Mouse (Mus musculus) neural tube, embryonic 10.5 days (tissue): ENCODE results near the gene Prss22.
"Not testable (repeated sequence)": the region's sequence is repeated elsewhere in the genome, so short reads cannot be mapped to it uniquely, and the experiment has no call there.

Source experiments
- DNase-seq: peaks from one replicate; pipeline ENCODE4 v3.0.0-alpha.2; 2017; ENCODE audit warnings: low spot score; ENCODE audit errors: extremely low spot score

Gene Prss22

DNA sequence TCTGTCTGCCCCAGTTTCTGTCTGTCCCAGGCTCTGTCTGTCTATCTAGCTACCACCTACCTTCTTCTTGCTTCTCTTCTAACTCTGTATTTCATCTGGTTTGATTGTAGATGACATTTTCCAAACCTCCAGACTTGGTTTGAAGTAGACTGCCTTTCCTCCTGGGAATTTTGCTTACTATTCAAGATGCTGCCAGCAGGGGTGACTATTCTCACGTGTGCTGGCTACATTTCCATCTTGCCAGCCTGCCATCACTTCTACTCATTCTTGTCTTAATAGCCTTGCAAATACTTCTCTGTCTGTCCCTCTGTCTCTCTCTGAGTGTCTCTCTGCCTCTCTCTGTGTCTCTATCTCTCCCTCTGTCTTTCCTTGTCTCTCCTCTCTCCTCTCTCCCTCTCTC lies 2.5 kb downstream of the Prss22 start:
- no peak for DNase-seq

- no peak for DNase-seq
Measured at GRCm38 (mm10) chr17:23994667-23995066, 3.2 kb downstream of the Prss22 start.

GRCm38 (mm10) chr17:23993559-23994428 lies 4.1 kb downstream of the Prss22 start:
- DNase-seq: peak; percentile 96

DNA sequence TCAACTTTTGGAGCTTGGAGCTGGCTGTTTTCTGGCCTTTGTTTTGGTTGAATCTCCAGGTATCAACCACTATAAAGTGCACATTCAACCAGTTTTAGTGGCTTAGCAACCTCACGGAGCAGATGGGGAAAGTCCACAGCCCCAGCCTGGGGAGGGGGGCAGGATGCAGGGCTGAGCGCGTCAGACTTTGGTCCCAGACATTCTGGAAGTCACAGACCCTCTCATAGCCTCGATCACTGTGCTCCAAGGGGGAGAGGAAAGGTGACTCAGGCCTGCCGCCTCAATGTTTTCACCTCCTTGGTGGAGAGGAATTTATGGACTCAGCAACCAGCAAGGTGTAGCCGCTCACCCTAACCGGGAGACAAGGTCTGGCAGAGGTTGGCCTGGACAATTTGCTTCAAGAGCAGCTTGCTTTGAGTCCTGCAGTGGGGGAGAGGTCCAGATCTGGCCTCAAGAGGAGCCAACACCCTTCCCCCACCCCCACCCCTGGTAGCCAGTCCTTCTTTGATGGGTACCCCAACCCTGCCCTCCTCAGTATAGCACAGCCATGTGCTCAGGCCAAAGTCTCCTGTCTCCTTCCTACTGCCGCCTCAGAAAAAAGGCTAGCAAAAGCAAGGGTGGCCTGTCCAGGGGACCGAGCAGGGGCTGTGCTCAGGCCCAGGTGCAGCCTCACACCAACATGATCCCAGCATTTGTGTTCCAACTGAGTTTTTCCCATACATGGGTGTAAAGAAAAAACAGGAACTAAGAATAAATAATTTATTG lies 4.9 kb downstream of the Prss22 start:
- no peak for DNase-seq

- no peak for DNase-seq
Measured at GRCm38 (mm10) chr17:23989802-23990201, 8.1 kb downstream of the Prss22 start.

GRCm38 (mm10) chr17:23984989-23985388 lies 12.9 kb downstream of the Prss22 start:
- no peak for DNase-seq

DNA sequence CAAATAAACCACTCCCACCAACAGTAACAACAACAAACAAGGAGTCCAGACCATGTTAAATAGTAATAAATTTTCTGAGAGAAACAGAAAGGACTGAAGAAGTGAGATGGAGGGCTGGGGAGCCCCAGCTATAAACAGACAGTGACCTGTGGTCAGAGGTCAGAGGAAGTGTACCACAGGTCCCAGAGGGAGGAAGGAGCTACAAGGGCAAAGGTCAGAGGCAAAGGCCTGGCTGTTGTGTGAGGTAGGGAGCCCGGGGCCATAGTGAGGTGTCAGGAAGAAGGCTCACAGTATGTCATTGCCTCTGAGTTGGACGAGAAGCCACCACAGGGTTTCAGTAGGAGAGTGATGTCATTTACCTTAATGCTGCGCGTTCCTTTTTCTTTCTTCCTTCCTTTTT lies 15.0 kb downstream of the Prss22 start:
- no peak for DNase-seq

GRCm38 (mm10) chr17:23980297-23980909 lies 17.5 kb downstream of the Prss22 start, which contains the start of gene Prss30:
Gene Prss30, minus strand, starts transcription at chr17:23980566.
- no peak for DNase-seq

DNA sequence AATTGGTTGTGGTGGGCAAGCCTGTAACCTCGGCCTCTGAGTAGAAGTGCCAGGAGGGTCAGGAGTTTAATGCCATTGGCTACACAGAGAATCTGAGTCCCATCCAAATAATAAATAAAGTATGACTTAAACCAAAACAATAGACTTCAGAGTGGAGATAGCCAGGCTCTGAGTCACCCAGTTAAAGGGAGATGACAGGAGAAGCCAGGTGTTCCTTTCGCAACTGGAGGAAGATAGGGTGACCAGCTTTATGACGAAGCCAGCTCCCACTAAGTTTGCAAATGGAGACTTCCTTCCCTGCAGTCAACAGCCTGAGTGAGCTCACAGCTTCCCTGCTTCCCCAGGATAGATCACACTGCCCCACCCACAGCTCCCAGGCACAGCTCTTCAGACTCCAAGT lies 18.4 kb downstream of the Prss22 start:
- DNase-seq: no peak

DNA sequence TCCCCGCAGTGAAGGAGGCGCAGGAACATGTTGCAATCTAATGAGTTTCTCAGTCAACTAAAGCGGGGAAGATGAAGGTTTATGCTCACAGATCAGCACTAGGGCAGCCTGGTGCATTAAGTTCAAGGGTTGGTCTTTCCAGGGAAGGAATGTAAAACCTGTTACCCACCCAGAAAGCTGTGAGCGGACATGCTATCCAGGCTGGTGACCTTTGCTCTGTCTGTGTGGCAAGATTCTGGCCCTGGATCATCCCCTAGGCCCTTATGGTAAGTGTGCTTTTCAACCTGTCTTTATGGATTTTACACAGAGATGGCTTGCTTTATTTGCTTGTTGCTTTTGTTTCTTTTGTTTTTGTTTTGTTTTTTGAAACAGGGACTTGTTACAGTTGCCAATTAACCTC lies 21.2 kb downstream of the Prss22 start:
- DNase-seq: no peak

GRCm38 (mm10) chr17:23971315-23971714 lies 26.6 kb downstream of the Prss22 start:
- no peak for DNase-seq

GRCm38 (mm10) chr17:23969231-23969630 lies 28.7 kb downstream of the Prss22 start:
- peak; percentile 78 for DNase-seq

DNA sequence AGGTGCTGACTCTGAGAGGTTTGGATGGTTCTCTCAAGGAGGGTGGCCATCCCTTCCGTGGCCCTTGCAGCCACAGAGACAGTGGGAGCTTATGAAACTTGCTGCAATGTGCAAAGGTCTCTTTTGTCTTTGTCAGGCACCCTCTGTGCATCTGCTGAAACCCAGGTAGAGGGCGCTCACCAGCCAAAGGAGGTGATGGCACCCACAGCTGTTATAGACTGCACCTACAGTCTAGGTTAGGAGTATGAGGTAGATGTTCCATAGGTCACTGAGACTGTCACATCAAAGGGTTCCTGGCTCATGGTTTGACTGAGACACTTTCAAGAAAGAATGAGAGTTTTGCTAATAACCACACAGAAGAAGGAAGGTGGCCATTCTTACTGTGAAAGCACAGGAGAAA lies 29.1 kb downstream of the Prss22 start:
- DNase-seq: no peak

- no peak for DNase-seq
Measured at GRCm38 (mm10) chr17:23966658-23967401, 31.1 kb downstream of the Prss22 start.

DNA sequence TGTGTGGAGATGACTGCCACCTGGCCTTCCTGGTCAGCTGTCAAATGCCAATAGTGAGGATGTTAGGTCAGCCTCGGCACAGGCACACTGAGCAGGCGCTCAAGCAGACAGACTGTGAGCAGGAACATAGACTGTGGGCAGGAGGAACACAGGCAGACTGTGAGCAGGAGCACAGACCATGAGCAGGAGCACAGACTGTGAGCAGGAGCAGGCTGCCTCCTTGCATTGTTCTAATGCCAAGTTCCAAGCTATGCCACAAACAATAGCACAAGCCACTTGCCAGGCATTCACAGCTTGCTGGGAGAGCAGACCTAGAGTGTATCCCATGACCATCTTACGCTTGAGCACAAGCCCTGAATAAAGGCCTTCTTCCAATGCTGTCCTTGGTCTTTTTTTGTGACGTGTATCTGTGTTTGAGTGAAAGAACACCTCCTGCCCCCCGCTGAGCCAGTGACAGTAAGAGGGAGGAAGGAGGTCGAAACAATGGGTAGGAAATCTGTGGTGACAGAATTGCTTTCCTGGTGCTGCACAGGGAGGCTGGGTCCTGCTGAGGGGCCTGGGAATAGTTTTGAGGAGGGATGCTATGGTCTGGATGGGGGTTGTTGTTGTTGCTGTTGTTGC lies 32.0 kb downstream of the Prss22 start:
- no peak for DNase-seq

- no peak for DNase-seq
Measured at GRCm38 (mm10) chr17:23961573-23962122, 36.3 kb downstream of the Prss22 start.

GRCm38 (mm10) chr17:23960084-23960738 lies 37.7 kb downstream of the Prss22 start:
- DNase-seq: peak; percentile 86

DNA sequence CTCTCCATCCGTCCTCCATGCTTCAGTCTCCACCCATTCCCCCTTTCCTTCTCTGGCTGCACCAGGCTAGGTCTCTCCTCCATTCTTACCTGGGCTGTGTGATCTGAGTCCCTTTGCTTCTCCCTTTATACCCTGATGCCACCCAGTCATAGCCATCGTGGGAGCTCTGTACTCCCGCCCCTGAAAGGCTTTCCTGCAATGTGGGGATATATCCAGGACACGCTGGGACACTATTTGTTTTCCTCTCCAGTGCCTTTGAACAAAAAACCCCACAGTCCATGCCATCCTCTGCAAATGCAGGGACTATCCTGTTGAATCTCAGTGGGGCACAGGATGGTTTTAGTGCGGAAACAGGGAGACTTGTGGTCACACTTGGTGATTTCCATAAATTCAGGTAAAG lies 42.7 kb downstream of the Prss22 start, which contains the start of gene Sbpl:
TSS of gene Sbpl (minus strand) at position 101 of the 400 bp plus-strand sequence.
- no peak for DNase-seq

GRCm38 (mm10) chr17:23950828-23951227 lies 47.1 kb downstream of the Prss22 start:
- not testable (repeated sequence) for DNase-seq

GRCm38 (mm10) chr17:23949068-23949467 lies 48.8 kb downstream of the Prss22 start:
- DNase-seq: no peak
